11 mouse cellular contexts compared by ENCODE assay signal in the genomic region with DNA sequence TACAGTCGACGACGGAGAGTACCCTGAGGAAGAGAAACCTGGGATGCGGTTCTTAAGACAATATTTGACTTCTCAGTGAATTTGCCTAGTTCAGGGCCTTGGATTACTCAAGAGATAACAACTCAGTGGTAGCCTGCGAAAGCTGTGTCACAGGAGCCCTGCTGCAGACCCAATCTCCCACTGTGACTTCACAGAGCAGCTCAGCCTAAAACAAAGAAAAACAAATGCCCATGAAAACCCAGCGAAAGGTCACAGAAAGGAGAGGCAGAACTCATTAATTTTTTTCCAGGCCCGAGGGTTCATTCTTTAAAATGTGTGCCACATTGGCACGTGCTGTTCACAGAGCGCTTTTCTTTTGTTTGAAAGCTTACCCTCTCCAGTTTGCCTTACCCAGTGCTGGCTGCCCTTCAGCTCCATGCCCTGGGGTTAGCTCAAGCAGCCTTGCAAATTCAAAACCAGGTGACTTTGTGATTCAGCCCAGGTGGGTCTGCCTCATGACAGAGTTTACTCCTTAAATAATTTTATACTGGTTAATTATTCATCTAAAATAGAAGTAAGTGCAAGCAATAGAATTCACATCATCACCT.
A peak's percentile ranks its signal among the peaks of the same experiment; 100 is the strongest.
DNase-seq lines count a peak whose midpoint lies in the region; ATAC-seq and TF ChIP-seq lines count a peak whose summit lies in the region.
"Had no signal": no experiment of that assay in that cellular context is flagged by ENCODE, and none has a peak within 500 bp of the region (broad histone marks: within the 10 kb centered on the region; RNA-seq: fewer than 3 reads in every experiment).

No protein-coding gene starts in this region.

- H3K9ac ChIP-seq in liver, adult 2 months (ENCODE audit: low read depth, low read length), result no peak overlapping the region
- no peak overlapping the region for H3K9ac ChIP-seq in liver, postnatal 0 days (replicated peaks)
- no peak overlapping the region for H3K9ac ChIP-seq in forebrain, embryonic 16.5 days (replicated peaks; ENCODE audit: low read depth, low read length)
- H3K9ac ChIP-seq in kidney, postnatal 0 days (ENCODE audit: low read depth, low read length), result no peak overlapping the region
- no peak overlapping the region for H3K9ac ChIP-seq in neural tube, embryonic 14.5 days (replicated peaks; ENCODE audit: low read depth, low read length)
- H3K9ac ChIP-seq: liver, embryonic 14.5 days had no signal

- no peaks in the 10 kb centered on the region for H3K36me3 ChIP-seq in liver, adult 2 months (ENCODE audit: control insufficient read depth, insufficient read depth, low read length)
- H3K36me3 ChIP-seq in liver, postnatal 0 days (replicated peaks; ENCODE audit: insufficient read depth, low read length), result no peaks in the 10 kb centered on the region
- H3K36me3 ChIP-seq in forebrain, embryonic 16.5 days (ENCODE audit: control insufficient read depth, insufficient read depth), result no peaks in the 10 kb centered on the region
- no peaks in the 10 kb centered on the region for H3K36me3 ChIP-seq in kidney, postnatal 0 days (ENCODE audit: insufficient read depth, low read length)
- no peaks in the 10 kb centered on the region for H3K36me3 ChIP-seq in neural tube, embryonic 14.5 days (ENCODE audit: control insufficient read depth, insufficient read depth, low read length)

- TF ChIP-seq EP300 in liver, postnatal 0 days (IDR thresholded peaks at IDR 0.05; ENCODE audit: low read depth), result no peak

- no peak for TF ChIP-seq POLR2A in liver, adult 2 months (IDR thresholded peaks at IDR 0.05; ENCODE audit: extremely low read depth, insufficient read depth, low read length)

- 25% methylated on average over 9 of the region's 9 CpGs for WGBS in liver, adult 2 months
- 50% methylated on average over 9 of the region's 9 CpGs for WGBS in liver, postnatal 0 days (ENCODE audit: insufficient replicate concordance)
- 22% methylated on average over 9 of the region's 9 CpGs for WGBS in forebrain, embryonic 16.5 days
- WGBS in kidney, postnatal 0 days, result 44% methylated on average over 9 of the region's 9 CpGs
- 33% methylated on average over 9 of the region's 9 CpGs for WGBS in neural tube, embryonic 14.5 days

- no peak for ATAC-seq in liver, postnatal 0 days
- ATAC-seq in forebrain, embryonic 16.5 days, result peak; percentile 62; the same call in 1 of the 2 replicates
- peak; percentile 68; the same call in 1 of the 2 replicates for ATAC-seq in kidney, postnatal 0 days (replicated peaks; ENCODE audit: low FRiP score, low read depth)
- peak; percentile 68 for ATAC-seq in neural tube, embryonic 14.5 days (ENCODE audit: low read depth)
- ATAC-seq in inflammation-experienced regulatory T-cells, adult 6 months, result no peak

- no peak overlapping the region for H3K4me3 ChIP-seq in liver, adult 2 months (ENCODE audit: insufficient read depth, low read depth, low read length)
- H3K4me3 ChIP-seq in liver, postnatal 0 days (ENCODE audit: low read depth, low read length), result no peak overlapping the region
- no peak overlapping the region for H3K4me3 ChIP-seq in forebrain, embryonic 16.5 days (replicated peaks; ENCODE audit: low read length)
- no peak overlapping the region for H3K4me3 ChIP-seq in kidney, postnatal 0 days (replicated peaks; ENCODE audit: low read depth, low read length)
- H3K4me3 ChIP-seq in neural tube, embryonic 14.5 days (ENCODE audit: low read depth, low read length), result no peak overlapping the region
- H3K4me3 ChIP-seq: gastrocnemius, adult 2 months; megakaryocyte, embryonic 14.5 days had no signal

- peaks cover 7% of the 10 kb centered on the region; the same call in 1 of the 2 replicates for H3K4me1 ChIP-seq in liver, adult 2 months (ENCODE audit: control insufficient read depth, insufficient read depth, low read length)
- H3K4me1 ChIP-seq in liver, postnatal 0 days (ENCODE audit: insufficient read depth), result no peaks in the 10 kb centered on the region
- 0 out of 2 replicates have a peak, but pooled peaks cover 3% of the 10 kb centered on the region for H3K4me1 ChIP-seq in forebrain, embryonic 16.5 days (replicated peaks; ENCODE audit: control insufficient read depth, insufficient read depth, low read length)
- H3K4me1 ChIP-seq in kidney, postnatal 0 days (replicated peaks; ENCODE audit: insufficient read depth, low read length), result no peaks in the 10 kb centered on the region
- H3K4me1 ChIP-seq in neural tube, embryonic 14.5 days (ENCODE audit: control insufficient read depth, insufficient read depth, low read length), result no peaks in the 10 kb centered on the region
- H3K4me1 ChIP-seq: megakaryocyte, embryonic 14.5 days had no signal

- H3K9me3 ChIP-seq in liver, postnatal 0 days (ENCODE audit: low read length), result no peaks in the 10 kb centered on the region
- H3K9me3 ChIP-seq in forebrain, embryonic 16.5 days (ENCODE audit: control insufficient read depth, low read length), result no peaks in the 10 kb centered on the region
- H3K9me3 ChIP-seq in kidney, postnatal 0 days (replicated peaks; ENCODE audit: low read length), result no peaks in the 10 kb centered on the region
- no peaks in the 10 kb centered on the region for H3K9me3 ChIP-seq in neural tube, embryonic 14.5 days (ENCODE audit: control insufficient read depth, low read length)

- H3K27me3 ChIP-seq in liver, adult 2 months (ENCODE audit: control insufficient read depth, insufficient read depth, low read length), result no peaks in the 10 kb centered on the region
- no peaks in the 10 kb centered on the region for H3K27me3 ChIP-seq in liver, postnatal 0 days (ENCODE audit: insufficient read depth, low read length)
- no peaks in the 10 kb centered on the region for H3K27me3 ChIP-seq in forebrain, embryonic 16.5 days (replicated peaks; ENCODE audit: control insufficient read depth, insufficient read depth, low read length)
- H3K27me3 ChIP-seq in kidney, postnatal 0 days (ENCODE audit: insufficient read depth, low read length), result no peaks in the 10 kb centered on the region
- H3K27me3 ChIP-seq in neural tube, embryonic 14.5 days (ENCODE audit: control insufficient read depth, insufficient read depth, low read length), result no peaks in the 10 kb centered on the region
- H3K27me3 ChIP-seq: megakaryocyte, embryonic 14.5 days had no signal

- no peak overlapping the region for H3K4me2 ChIP-seq in liver, postnatal 0 days (ENCODE audit: low read depth, low read length)
- no peak overlapping the region for H3K4me2 ChIP-seq in forebrain, embryonic 16.5 days (ENCODE audit: low read length)
- H3K4me2 ChIP-seq in kidney, postnatal 0 days (ENCODE audit: low read length), result no peak overlapping the region
- H3K4me2 ChIP-seq in neural tube, embryonic 14.5 days (ENCODE audit: low read depth, low read length), result no peak overlapping the region

- DNase-seq in liver, adult 2 months (ENCODE audit: extremely low read depth, low read depth, low spot score), result peak; percentile 63
- no peak for DNase-seq in liver, postnatal 0 days
- peak; percentile 11 for DNase-seq in kidney, postnatal 0 days (ENCODE audit: low spot score)
- no peak for DNase-seq in heart, adult 8-10 months (ENCODE audit: low spot score)
- no peak for DNase-seq in layer of hippocampus, adult 9-10 months (ENCODE audit: low spot score)
- DNase-seq: gastrocnemius, adult 2 months had no signal

- no peaks in the 10 kb centered on the region for H3K79me2 ChIP-seq in liver, adult 2 months (ENCODE audit: control insufficient read depth, insufficient read depth, low read length)

- peak overlapping the region; percentile 7; the same call in 1 of the 2 replicates for H3K27ac ChIP-seq in liver, adult 2 months (replicated peaks; ENCODE audit: insufficient read depth, low read depth, low read length)
- H3K27ac ChIP-seq in liver, postnatal 0 days (ENCODE audit: low read depth), result no peak overlapping the region
- no peak overlapping the region for H3K27ac ChIP-seq in forebrain, embryonic 16.5 days (ENCODE audit: low read length)
- no peak overlapping the region for H3K27ac ChIP-seq in kidney, postnatal 0 days
- no peak overlapping the region for H3K27ac ChIP-seq in neural tube, embryonic 14.5 days (ENCODE audit: low read depth, low read length)
- H3K27ac ChIP-seq: gastrocnemius, adult 2 months; liver, embryonic 14.5 days had no signal

- TF ChIP-seq CTCF in liver, adult 2 months (IDR thresholded peaks at IDR 0.05; ENCODE audit: low read depth, low read length), result no peak
- TF ChIP-seq CTCF in liver, postnatal 0 days (IDR thresholded peaks at IDR 0.05; ENCODE audit: low read depth), result no peak
- no peak for TF ChIP-seq CTCF in kidney, postnatal 0 days (IDR thresholded peaks at IDR 0.05; ENCODE audit: low read depth)

Comparison
In these comparisons a context has a peak if more than half of its experiments do, and no peak if none do; other contexts are left out.
1. DNase-seq: peak in liver, adult 2 months (single experiment) and kidney, postnatal 0 days (single experiment); none in liver, postnatal 0 days (single experiment), heart, adult 8-10 months (single experiment) and layer of hippocampus, adult 9-10 months (single experiment).
2. ATAC-seq: peak in forebrain, embryonic 16.5 days (single experiment), kidney, postnatal 0 days (single experiment) and neural tube, embryonic 14.5 days (single experiment); none in liver, postnatal 0 days (single experiment) and inflammation-experienced regulatory T-cells, adult 6 months (single experiment).